Comparison of ENCODE assay signal across 9 mouse cellular contexts in genomic region chr5:44798493-44798892, GRCm38 (mm10). TPM values are rescaled to one million over a fixed set of nuclear protein-coding genes. Genes with fewer than 3 reads are reported as not detected.
DNase-seq lines count a peak whose midpoint lies in the region; ATAC-seq lines count a peak whose summit lies in the region.
"Had no signal": no experiment of that assay in that cellular context is flagged by ENCODE, and none has a peak within 500 bp of the region (broad histone marks: within the 10 kb centered on the region; RNA-seq: fewer than 3 reads in every experiment).

No protein-coding gene starts in this region.

- H3K9ac ChIP-seq in midbrain, embryonic 11.5 days (ENCODE audit: low read length) = no peak overlapping the region

- H3K27me3 ChIP-seq in hindbrain, embryonic 10.5 days (ENCODE audit: insufficient read depth, poor library complexity, severe bottlenecking) = no peaks in the 10 kb centered on the region
- H3K27me3 ChIP-seq in midbrain, embryonic 11.5 days (ENCODE audit: control insufficient read depth, insufficient read depth, low read length) = no peaks in the 10 kb centered on the region
- H3K27me3 ChIP-seq: CH12.LX had no signal

- no peaks in the 10 kb centered on the region for H3K36me3 ChIP-seq in hindbrain, embryonic 10.5 days
- H3K36me3 ChIP-seq in midbrain, embryonic 11.5 days (ENCODE audit: control insufficient read depth, insufficient read depth, low read length) = no peaks in the 10 kb centered on the region

- peak; percentile 87 for DNase-seq in heart, adult 11 months
- no peak for DNase-seq in heart, postnatal 4 days
- peak; percentile 27 for DNase-seq in embryo, embryonic 9.5 days (ENCODE audit: extremely low spot score)
- peak; percentile 20 for DNase-seq in hindbrain, embryonic 10.5 days (ENCODE audit: low spot score)
- peak; percentile 88 for DNase-seq in midbrain, embryonic 11.5 days (ENCODE audit: low spot score, missing footprints)
- DNase-seq in right cerebral cortex, postnatal 14 days = no peak
- no peak for DNase-seq in cerebellum, postnatal 25 days

- peak overlapping the region; percentile 47; the same call in 1 of the 2 replicates for H3K4me2 ChIP-seq in midbrain, embryonic 11.5 days

- no peak for ATAC-seq in midbrain, embryonic 11.5 days (ENCODE audit: low FRiP score)
- no peak for ATAC-seq in activated CD4-positive, CD25-positive, alpha-beta regulatory T cell, adult 4 months

- WGBS in hindbrain, embryonic 10.5 days = 2% methylated on average over 3 of the region's 3 CpGs
- 4% methylated on average over 3 of the region's 3 CpGs for WGBS in midbrain, embryonic 11.5 days

- H3K4me1 ChIP-seq in hindbrain, embryonic 10.5 days (replicated peaks) = peaks cover 33% of the 10 kb centered on the region
- H3K4me1 ChIP-seq in midbrain, embryonic 11.5 days (ENCODE audit: control insufficient read depth, insufficient read depth, low read length) = no peaks in the 10 kb centered on the region

- H3K27ac ChIP-seq in hindbrain, embryonic 10.5 days = peak overlapping the region; percentile 69
- no peak overlapping the region for H3K27ac ChIP-seq in midbrain, embryonic 11.5 days (ENCODE audit: low read depth, low read length)

- H3K4me3 ChIP-seq in hindbrain, embryonic 10.5 days = peak overlapping the region; percentile 49
- peak overlapping the region; percentile 26; the same call in 1 of the 2 replicates for H3K4me3 ChIP-seq in midbrain, embryonic 11.5 days (ENCODE audit: low read depth, low read length)

- no peaks in the 10 kb centered on the region for H3K9me3 ChIP-seq in hindbrain, embryonic 10.5 days
- H3K9me3 ChIP-seq in midbrain, embryonic 11.5 days (ENCODE audit: control insufficient read depth, low read length) = no peaks in the 10 kb centered on the region

RNA-seq across cellular contexts. Expression of gene Ldb2, which starts 1.0 kb away (rescaled TPM):
- 10 to 100 TPM; 20.1 to 28.4 TPM for total RNA-seq in heart, postnatal 4 days (2021)
- 21.8 and 24.0 TPM in 2 replicates for polyA plus RNA-seq in hindbrain, embryonic 10.5 days (2016; fragmentation: Nextera tagmentation; extraction: Ambion mirVana)
- polyA plus RNA-seq in midbrain, embryonic 11.5 days (2014; fragmentation: Nextera tagmentation; extraction: Ambion mirVana) = 14.8 and 15.6 TPM in 2 replicates
- polyA plus RNA-seq in activated CD4-positive, CD25-positive, alpha-beta regulatory T cell, adult 4 months (2017; shearing (Covaris generic)) = not detected
- total RNA-seq: CH12.LX had no signal

Comparison
In these comparisons a context has a peak if more than half of its experiments do, and no peak if none do; other contexts are left out.
1. DNase-seq: peak in heart, adult 11 months (single experiment), embryo, embryonic 9.5 days (single experiment), hindbrain, embryonic 10.5 days (single experiment) and midbrain, embryonic 11.5 days (single experiment); none in heart, postnatal 4 days (single experiment), right cerebral cortex, postnatal 14 days (single experiment) and cerebellum, postnatal 25 days (0 of 2).
2. RNA of gene Ldb2, which starts 1.0 kb away (polyA plus RNA-seq): 21.8 to 24.0 TPM in hindbrain, embryonic 10.5 days and 14.8 to 15.6 TPM in midbrain, embryonic 11.5 days; not detected in activated CD4-positive, CD25-positive, alpha-beta regulatory T cell, adult 4 months; every median in the first group is over 10 times any median in the second.